Mouse (Mus musculus) forebrain, postnatal 0 days (tissue): ENCODE data around the gene Plxna4. TPM values are rescaled to one million over a fixed set of nuclear protein-coding genes. Genes with fewer than 3 reads are reported as not detected.

ENCODE experiments used
- ATAC-seq: fragments of 200-750 bp; cut with Nextera tagmentation; 2 replicates; pipeline ENCODE4 v1.8.0; 2017; ENCODE audit warnings: mild to moderate bottlenecking, moderate library complexity
- DNase-seq: peaks from one replicate; pipeline ENCODE4 v3.0.0-alpha.2; 2015
- H3K27ac ChIP-seq: fragments of 300-500 bp; sonication (generic); 2 replicates; pipeline ENCODE4 v1.5.1; 2014; ENCODE audit warnings: low read depth, mild to moderate bottlenecking, antibody characterized with exemption, low read length, moderate library complexity, mixed read lengths
- H3K27me3 ChIP-seq: fragments of 300-500 bp; sonication (generic); 2 replicates; pipeline ENCODE4 v1.6.1; 2014; ENCODE audit warnings: mild to moderate bottlenecking, low read length, mixed read lengths; ENCODE audit not compliant: insufficient read depth
- H3K36me3 ChIP-seq: fragments of 300-500 bp; sonication (generic); 2 replicates; pipeline ENCODE4 v1.6.1; 2014; ENCODE audit warnings: mild to moderate bottlenecking, moderate library complexity; ENCODE audit not compliant: insufficient read depth
- H3K4me1 ChIP-seq: fragments of 300-500 bp; sonication (generic); 2 replicates; pipeline ENCODE4 v1.6.1; 2014; ENCODE audit warnings: antibody characterized with exemption; ENCODE audit not compliant: insufficient read depth
- H3K4me2 ChIP-seq: fragments of 300-500 bp; sonication (generic); 2 replicates; pipeline ENCODE4 v1.6.1; 2014; ENCODE audit warnings: low read depth, mild to moderate bottlenecking, moderate library complexity
- H3K4me3 ChIP-seq: fragments of 300-500 bp; sonication (generic); 2 replicates; pipeline ENCODE4 v1.5.1; 2014; ENCODE audit warnings: low read depth, low read length, mixed read lengths
- H3K9ac ChIP-seq: fragments of 300-500 bp; sonication (generic); 2 replicates; pipeline ENCODE4 v1.6.1; 2014; ENCODE audit warnings: mild to moderate bottlenecking
- H3K9me3 ChIP-seq: fragments of 300-500 bp; sonication (generic); 2 replicates; pipeline ENCODE4 v1.6.1; 2016; ENCODE audit warnings: low read length
- CTCF ChIP-seq: sonication (generic); IDR thresholded peaks from 2 replicates; pipeline ENCODE4 v1.5.1; 2016; ENCODE audit warnings: antibody characterized with exemption, control low read depth, low read depth
- WGBS: fragments of 180-500 bp; shearing (Covaris S2); extraction: QIAGEN DNeasy Blood & Tissue Kit; methylation state at CpG from one replicate; pipeline ENCODE4 v1.1.7; 2014; 5-methylcytosine and 5-hydroxymethylcytosine counted together
- polyA plus RNA-seq: library from polyadenylated mRNA; unstranded; fragments of >200 nt; fragmentation: Nextera tagmentation; extraction: Ambion mirVana; gene quantifications from 2 replicates; pipeline ENCODE4 v1.2.1, GENCODE M21; 2015
- total RNA-seq: library from RNA; depleted of rRNA; stranded (reverse); fragments of >200 nt; gene quantifications from 2 replicates; pipeline ENCODE4 v1.2.3, GENCODE M21; 2014

The Plxna4 gene
- total and polyA plus RNA-seq, 2 experiments from 2014 or later: 12.0 to 51.5 TPM

GRCm38 (mm10) chr6:32464637-32465036 lies 123.4 kb downstream of the Plxna4 start:
- Histone ChIP-seq H3K36me3 (no peaks in the 10 kb centered on the region), H3K9ac (no peak overlapping the region), H3K4me1 (peaks cover 10% of the 10 kb centered on the region), H3K4me2 (no peak overlapping the region), H3K27me3 (no peaks in the 10 kb centered on the region), H3K27ac (no peak overlapping the region), H3K4me3 (no peak overlapping the region), H3K9me3 (no peaks in the 10 kb centered on the region)
- DNase-seq (no peak), ATAC-seq (no peak)
- WGBS: 61% methylated on average over 8 of the region's 8 CpGs
- no peak for TF ChIP-seq CTCF

- peak; percentile 78 for DNase-seq
- Histone ChIP-seq H3K4me3 (no peak overlapping the region), H3K9ac (no peak overlapping the region), H3K4me1 (peaks cover 10% of the 10 kb centered on the region), H3K27me3 (no peaks in the 10 kb centered on the region), H3K9me3 (no peaks in the 10 kb centered on the region), H3K27ac (no peak overlapping the region), H3K36me3 (no peaks in the 10 kb centered on the region; the same call in 1 of the 2 replicates), H3K4me2 (no peak overlapping the region)
- WGBS: 37% methylated on average over 4 of the region's 4 CpGs
- ATAC-seq: peak; percentile 88
- no peak for TF ChIP-seq CTCF
These were observed 123.9 kb downstream of the Plxna4 start for GRCm38 (mm10) chr6:32464046-32464445.

DNA sequence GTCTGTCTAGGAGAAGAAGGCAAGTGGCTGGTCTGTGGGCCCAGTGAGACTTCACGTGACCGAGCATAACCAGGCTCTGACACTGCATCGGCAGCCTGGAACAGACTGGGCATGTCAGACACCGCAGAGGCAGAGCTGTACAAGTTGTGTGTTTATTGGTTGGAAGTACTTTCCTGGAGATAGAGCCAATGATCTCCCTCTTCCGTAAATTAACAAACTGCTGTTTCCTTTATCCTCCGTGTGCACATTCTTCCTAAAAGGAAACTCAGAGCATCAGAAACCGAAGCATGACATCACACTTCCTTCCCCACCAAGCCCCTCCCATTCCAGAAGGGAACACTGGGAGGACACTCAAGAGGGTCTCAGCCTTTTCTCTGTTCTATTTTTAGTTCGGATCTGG lies 127.6 kb downstream of the Plxna4 start:
- Histone ChIP-seq H3K4me2 (no peak overlapping the region), H3K4me1 (no peaks in the 10 kb centered on the region; the same call in 1 of the 2 replicates), H3K27ac (no peak overlapping the region), H3K9ac (no peak overlapping the region), H3K4me3 (no peak overlapping the region), H3K9me3 (no peaks in the 10 kb centered on the region), H3K36me3 (no peaks in the 10 kb centered on the region; the same call in 1 of the 2 replicates), H3K27me3 (no peaks in the 10 kb centered on the region)
- WGBS: 69% methylated on average over 8 of the region's 8 CpGs
- ATAC-seq (peak; percentile 34; the same call in 1 of the 2 replicates), DNase-seq (no peak)
- TF ChIP-seq CTCF: no peak

DNA sequence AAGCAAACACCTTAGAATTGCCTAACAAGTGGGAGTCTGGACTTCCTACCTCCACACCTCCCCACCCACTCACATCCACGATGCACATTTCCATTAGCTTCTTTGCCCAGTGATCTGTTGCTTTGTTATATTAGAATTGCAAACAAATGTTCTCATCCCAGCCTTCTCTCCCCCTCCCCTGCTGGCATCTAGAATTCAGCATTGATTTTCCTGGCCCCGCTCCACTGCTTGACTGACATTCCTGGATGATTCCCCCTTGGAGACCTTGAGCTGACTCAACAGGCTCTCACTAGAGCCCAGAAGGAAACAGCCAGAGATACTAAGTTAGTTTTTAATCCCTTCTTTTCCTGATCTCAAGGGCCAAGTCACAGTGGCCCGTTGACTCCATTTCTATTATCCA lies 131.4 kb downstream of the Plxna4 start:
- H3K27me3 ChIP-seq: no peaks in the 10 kb centered on the region
- no peak overlapping the region for H3K9ac ChIP-seq
- H3K4me2 ChIP-seq: no peak overlapping the region
- H3K36me3 ChIP-seq: peaks cover 3% of the 10 kb centered on the region; the same call in 1 of the 2 replicates
- TF ChIP-seq CTCF: no peak
- no peaks in the 10 kb centered on the region for H3K9me3 ChIP-seq
- H3K4me3 ChIP-seq: no peak overlapping the region
- H3K27ac ChIP-seq: no peak overlapping the region
- peak; percentile 48 for DNase-seq
- H3K4me1 ChIP-seq: no peaks in the 10 kb centered on the region
- no peak for ATAC-seq
- WGBS: 66% methylated on average over 3 of the region's 3 CpGs

- Histone ChIP-seq H3K4me1 (peaks cover 6% of the 10 kb centered on the region), H3K27ac (no peak overlapping the region), H3K4me3 (no peak overlapping the region), H3K9ac (no peak overlapping the region), H3K9me3 (no peaks in the 10 kb centered on the region), H3K36me3 (peaks cover 3% of the 10 kb centered on the region; the same call in 1 of the 2 replicates), H3K27me3 (no peaks in the 10 kb centered on the region), H3K4me2 (no peak overlapping the region)
- no peak for ATAC-seq
- DNase-seq: no peak
- no peak for TF ChIP-seq CTCF
These were observed 136.1 kb downstream of the Plxna4 start for GRCm38 (mm10) chr6:32451851-32452250.

GRCm38 (mm10) chr6:32449237-32449963 lies 138.6 kb downstream of the Plxna4 start:
- no peaks in the 10 kb centered on the region for H3K9me3 ChIP-seq
- no peak overlapping the region for H3K9ac ChIP-seq
- no peak overlapping the region for H3K27ac ChIP-seq
- 76% methylated on average over 8 of the region's 8 CpGs for whole genome bisulfite sequencing
- no peaks in the 10 kb centered on the region for H3K27me3 ChIP-seq
- H3K4me3 ChIP-seq: no peak overlapping the region
- ATAC-seq (no peak), DNase-seq (no peak)
- no peak overlapping the region for H3K4me2 ChIP-seq
- no peak for TF ChIP-seq CTCF
- H3K36me3 ChIP-seq: peaks cover 3% of the 10 kb centered on the region; the same call in 1 of the 2 replicates
- H3K4me1 ChIP-seq: peaks cover 6% of the 10 kb centered on the region

DNA sequence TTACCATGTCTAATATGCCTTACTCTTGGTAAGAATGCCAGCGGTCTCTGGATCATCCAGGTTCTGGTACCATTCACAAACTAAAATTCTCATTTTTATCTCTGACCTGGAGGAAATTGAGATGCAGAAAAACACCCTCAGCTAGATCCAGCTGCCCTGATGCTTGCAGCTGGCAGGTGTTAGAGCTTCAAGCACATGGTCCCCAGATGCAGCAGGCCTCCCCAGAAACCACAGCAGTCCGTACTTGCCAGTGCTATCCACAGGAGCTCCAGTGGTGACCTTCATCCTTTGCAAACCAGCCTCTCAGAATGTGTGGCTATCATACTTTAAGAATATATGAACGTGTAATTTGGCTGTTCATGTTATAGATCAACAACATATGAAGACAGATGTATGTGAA lies 139.2 kb downstream of the Plxna4 start:
- DNase-seq (no peak), ATAC-seq (no peak)
- no peak overlapping the region for H3K4me2 ChIP-seq
- no peak overlapping the region for H3K9ac ChIP-seq
- no peaks in the 10 kb centered on the region for H3K9me3 ChIP-seq
- no peak for TF ChIP-seq CTCF
- no peak overlapping the region for H3K4me3 ChIP-seq
- H3K36me3 ChIP-seq: peaks cover 3% of the 10 kb centered on the region; the same call in 1 of the 2 replicates
- H3K27me3 ChIP-seq: no peaks in the 10 kb centered on the region
- no peak overlapping the region for H3K27ac ChIP-seq
- 88% methylated on average over 3 of the region's 3 CpGs for WGBS
- peaks cover 9% of the 10 kb centered on the region for H3K4me1 ChIP-seq
